Mouse (Mus musculus): Measurements from ENCODE around the gene Krt88. TPM values are rescaled to one million over a fixed set of nuclear protein-coding genes. Genes with fewer than 3 reads are reported as not detected.

Krt88 gene
- not detected in 4 replicates for total RNA-seq (2023; ENCODE audit: inconsistent age)

DNA sequence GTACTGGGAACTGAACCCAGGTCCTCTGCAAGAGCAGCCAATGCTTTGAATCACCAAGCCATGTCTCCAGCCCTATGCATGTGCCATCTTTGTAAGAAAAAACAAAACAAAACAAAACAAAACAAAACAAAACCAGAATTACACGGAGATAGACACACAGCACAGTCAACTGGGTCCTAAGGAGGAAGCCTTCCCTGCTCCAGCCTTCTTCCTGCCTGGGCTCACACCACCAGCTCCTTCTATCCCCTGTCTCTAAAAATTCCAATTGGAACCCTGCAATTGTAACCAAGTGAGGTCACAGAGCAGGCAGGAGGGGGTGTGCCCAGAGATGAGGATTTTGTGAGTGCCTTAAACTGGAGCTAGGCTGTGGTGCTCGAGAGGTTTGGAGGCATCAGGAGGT lies at the start of gene Krt88:
Gene Krt88 (plus strand): TSS at position 301 of the 400 bp plus-strand sequence.

GRCm38 (mm10) chr15:101410775-101411174 lies 36.8 kb upstream of the Krt88 start, which contains the start of gene Krt7:
TSS of gene Krt7 (plus strand) at chr15:101411043.

DNA sequence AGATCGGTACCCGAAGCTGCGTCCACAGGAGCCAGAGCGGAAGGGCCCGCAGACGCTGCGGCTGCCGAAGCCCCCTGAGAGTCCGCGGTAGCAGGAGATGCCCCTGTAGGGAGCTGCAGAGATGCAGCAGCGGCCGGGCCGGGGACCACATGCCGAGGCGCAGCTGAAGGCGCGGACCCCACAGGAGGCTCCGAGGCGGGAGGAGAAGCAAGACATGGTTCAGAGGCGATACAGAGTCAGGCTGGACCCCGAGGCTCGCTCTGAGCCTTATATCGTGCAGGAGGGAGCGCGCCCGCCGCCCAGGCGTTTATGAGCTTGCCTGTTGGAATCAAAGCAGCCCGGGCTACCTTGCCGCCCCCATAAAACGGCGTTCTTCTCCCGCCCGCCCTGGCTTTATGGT lies 9.0 kb upstream of the Krt88 start, which contains the start of gene Krt87:
Gene Krt87 (minus strand): TSS at position 250 of the 400 bp plus-strand sequence.

DNA sequence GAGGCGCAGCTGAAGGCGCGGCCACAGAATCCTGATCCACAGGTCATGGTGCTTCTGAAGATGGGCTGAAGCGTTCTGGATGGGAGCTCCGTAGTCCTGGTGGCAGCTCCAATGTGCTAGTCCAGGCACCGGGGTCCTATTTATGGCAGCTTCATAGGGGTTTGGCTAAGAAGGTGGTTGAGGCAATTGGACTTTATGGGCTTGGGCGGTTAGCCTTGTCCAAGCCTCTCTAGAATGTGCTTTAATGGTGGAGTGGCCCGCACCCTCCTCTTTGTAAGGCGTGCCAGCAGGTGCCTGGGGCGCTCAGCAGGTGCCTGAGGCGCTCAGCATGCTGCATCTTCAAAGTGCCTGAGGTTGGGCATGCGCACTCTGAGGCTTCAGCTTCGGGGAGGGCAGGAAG lies 16.1 kb downstream of the Krt88 start, which contains the start of gene Krt81:
Gene Krt81 (minus strand): TSS at position 101 of the 400 bp plus-strand sequence.

DNA sequence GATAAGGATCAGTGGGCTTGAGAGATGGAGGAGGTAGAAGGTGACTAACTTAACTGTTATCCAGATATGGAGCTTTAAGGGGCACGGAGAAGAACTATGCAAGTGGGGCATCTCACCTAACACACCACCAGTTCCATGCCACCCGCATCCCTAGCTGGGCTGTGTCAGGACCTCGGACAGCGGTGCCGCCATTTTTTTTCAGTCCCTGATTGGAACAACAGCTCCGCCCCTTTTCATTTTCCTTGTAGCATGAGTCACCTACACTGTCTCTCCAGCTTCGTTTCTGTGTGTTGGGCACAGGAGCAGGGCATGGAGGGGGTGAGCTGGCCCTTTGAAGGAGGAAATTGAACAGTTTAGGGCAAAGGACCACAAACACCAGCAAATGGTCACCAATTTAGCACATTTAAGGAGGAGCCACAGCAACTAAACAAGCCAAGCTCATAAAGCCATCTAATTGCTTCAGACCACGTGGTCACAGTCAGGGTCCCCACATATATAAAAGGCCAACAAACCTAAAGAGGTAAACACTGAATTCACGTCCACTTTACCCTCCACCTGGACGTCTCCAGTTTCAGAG lies 25.5 kb downstream of the Krt88 start, which contains the start of gene Krt86:
Gene Krt86 (plus strand): TSS at position 527 of the 577 bp plus-strand sequence.

DNA sequence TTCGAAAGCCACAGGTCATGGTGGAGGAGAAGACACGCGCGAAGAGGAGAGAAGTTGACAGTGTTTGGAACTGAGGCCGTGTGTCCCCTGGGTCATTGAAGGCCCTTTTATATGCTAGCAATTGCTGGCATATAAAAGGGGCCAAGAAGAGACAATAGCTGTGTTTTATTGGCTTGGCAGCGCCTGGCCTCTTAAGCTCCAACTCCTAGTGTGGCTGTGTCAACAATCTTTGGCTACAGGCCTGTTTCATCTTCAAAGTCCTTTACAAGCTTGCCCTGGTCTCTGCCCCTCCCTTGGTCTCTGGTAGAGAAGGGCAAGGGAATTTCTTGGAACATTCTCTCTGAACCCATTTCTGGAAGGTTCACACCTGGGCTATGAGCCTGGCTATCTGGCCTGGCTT lies 43.9 kb downstream of the Krt88 start, which contains the start of gene Krt83:
Gene Krt83 (minus strand): TSS at position 82 of the 400 bp plus-strand sequence.

Other genes starting within 250 kb of the Krt88 start
- gene Grasp, start 223.6 kb upstream of the Krt88 start, total RNA-seq (2023; ENCODE audit: inconsistent age) = 27.0 to 35.5 TPM (median 34.3 TPM) in 4 replicates
- gene Nr4a1, start 193.5 kb upstream of the Krt88 start, total RNA-seq (2023; ENCODE audit: inconsistent age) = 493 to 528 TPM (median 512 TPM) in 4 replicates
- gene Atg101, start 163.5 kb upstream of the Krt88 start, total RNA-seq (2023; ENCODE audit: inconsistent age) = 56.5 to 76.2 TPM (median 66.4 TPM) in 4 replicates
- gene 6030408B16Rik, start 154.5 kb upstream of the Krt88 start, total RNA-seq (2023; ENCODE audit: inconsistent age) = 0.96 to 2.2 TPM (median 2.0 TPM) in 4 replicates
- gene Krt80, start 77.6 kb upstream of the Krt88 start, total RNA-seq (2023; ENCODE audit: inconsistent age) = 0.18 to 0.26 TPM in 2 of 4 replicates, not detected in the others
- gene Krt7, start 36.7 kb upstream of the Krt88 start, total RNA-seq (2023; ENCODE audit: inconsistent age) = not detected in 4 replicates
- gene Krt87, start 8.9 kb upstream of the Krt88 start, total RNA-seq (2023; ENCODE audit: inconsistent age) = not detected in 4 replicates
- not detected in 4 replicates for gene Krt81, start 16.0 kb downstream of the Krt88 start, total RNA-seq (2023; ENCODE audit: inconsistent age)
- gene Krt86, start 25.7 kb downstream of the Krt88 start, total RNA-seq (2023; ENCODE audit: inconsistent age) = not detected in 4 replicates
- gene Krt83, start 43.8 kb downstream of the Krt88 start, total RNA-seq (2023; ENCODE audit: inconsistent age) = not detected in 4 replicates
- gene Gm49425, start 69.5 kb downstream of the Krt88 start, total RNA-seq (2023; ENCODE audit: inconsistent age) = not detected in 4 replicates
- not detected in 4 replicates for gene Krt84, start 85.1 kb downstream of the Krt88 start, total RNA-seq (2023; ENCODE audit: inconsistent age)
- not detected in 4 replicates for gene Krt82, start 102.9 kb downstream of the Krt88 start, total RNA-seq (2023; ENCODE audit: inconsistent age)
- gene Krt90, start 115.2 kb downstream of the Krt88 start, total RNA-seq (2023; ENCODE audit: inconsistent age) = not detected in 4 replicates
- not detected in 4 replicates for gene Krt75, start 126.2 kb downstream of the Krt88 start, total RNA-seq (2023; ENCODE audit: inconsistent age)
- not detected in 4 replicates for gene Gm5414, start 180.4 kb downstream of the Krt88 start, total RNA-seq (2023; ENCODE audit: inconsistent age)
- gene Gm5478, start 199.6 kb downstream of the Krt88 start, total RNA-seq (2023; ENCODE audit: inconsistent age) = not detected in 4 replicates
- gene Krt6b, start 232.5 kb downstream of the Krt88 start, total RNA-seq (2023; ENCODE audit: inconsistent age) = not detected in 4 replicates
- not detected in 4 replicates for gene Krt6a, start 246.6 kb downstream of the Krt88 start, total RNA-seq (2023; ENCODE audit: inconsistent age)

All from B cell, adult (primary cell).